Mouse (Mus musculus): ENCODE measurements around the gene Cxcr4. TPM values are rescaled to one million over a fixed set of nuclear protein-coding genes. Genes with fewer than 3 reads are reported as not detected.

Gene Cxcr4
- polyA plus RNA-seq, 1 experiment = 262 TPM

DNA sequence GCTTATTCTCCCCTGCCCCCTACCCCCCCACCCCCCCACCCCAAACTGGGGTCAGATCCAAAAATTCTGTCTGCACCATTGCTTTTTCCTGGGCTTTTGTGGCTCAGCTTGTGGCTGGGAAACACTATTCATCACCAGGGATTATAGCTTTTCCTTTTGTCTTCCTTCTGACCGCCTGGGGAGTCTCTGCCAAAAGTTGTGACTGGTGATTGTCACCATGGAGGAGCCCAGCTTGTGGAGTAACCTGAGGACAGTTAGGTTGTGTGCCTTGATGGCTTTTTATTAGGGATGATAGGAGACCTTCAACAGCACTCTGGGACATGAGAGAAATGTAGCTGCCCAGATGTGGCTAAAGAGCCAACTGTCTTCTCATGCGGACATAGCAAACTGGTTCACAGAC is 13.6 kb downstream of the Cxcr4 start:
- H3K27ac ChIP-seq (ENCODE audit: insufficient read depth, low read depth, low read length) = no peak overlapping the region
- peaks cover 3% of the 10 kb centered on the region; the same call in 1 of the 2 replicates for H3K4me1 ChIP-seq (ENCODE audit: control insufficient read depth, insufficient read depth, low read length)
- no peak for TF ChIP-seq CTCF (IDR thresholded peaks at IDR 0.05; ENCODE audit: low read depth, low read length)
- no peak for TF ChIP-seq POLR2A (IDR thresholded peaks at IDR 0.05; ENCODE audit: borderline replicate concordance, low read depth, low read length)
- H3K4me3 ChIP-seq (ENCODE audit: insufficient read depth, low read length) = no peak overlapping the region

GRCm38 (mm10) chr1:128575096-128575495 is 17.0 kb downstream of the Cxcr4 start:
- TF ChIP-seq CTCF (IDR thresholded peaks at IDR 0.05; ENCODE audit: low read depth, low read length) = no peak
- TF ChIP-seq POLR2A (IDR thresholded peaks at IDR 0.05; ENCODE audit: borderline replicate concordance, low read depth, low read length) = no peak
- no peak overlapping the region for H3K27ac ChIP-seq (ENCODE audit: insufficient read depth, low read depth, low read length)
- peaks cover 3% of the 10 kb centered on the region; the same call in 1 of the 2 replicates for H3K4me1 ChIP-seq (ENCODE audit: control insufficient read depth, insufficient read depth, low read length)
- H3K4me3 ChIP-seq (ENCODE audit: insufficient read depth, low read length) = no peak overlapping the region

- no peaks in the 10 kb centered on the region; the same call in 1 of the 2 replicates for H3K4me1 ChIP-seq (ENCODE audit: control insufficient read depth, insufficient read depth, low read length)
- TF ChIP-seq POLR2A (IDR thresholded peaks at IDR 0.05; ENCODE audit: borderline replicate concordance, low read depth, low read length) (no peak), CTCF (IDR thresholded peaks at IDR 0.05; ENCODE audit: low read depth, low read length) (no peak)
- no peak overlapping the region for H3K27ac ChIP-seq (ENCODE audit: insufficient read depth, low read depth, low read length)
- H3K4me3 ChIP-seq (ENCODE audit: insufficient read depth, low read length) = no peak overlapping the region
Observed at GRCm38 (mm10) chr1:128571033-128571432, 21.1 kb downstream of the Cxcr4 start.

GRCm38 (mm10) chr1:128569992-128570648 is 22.0 kb downstream of the Cxcr4 start:
- H3K4me1 ChIP-seq (ENCODE audit: control insufficient read depth, insufficient read depth, low read length) = no peaks in the 10 kb centered on the region; the same call in 1 of the 2 replicates
- H3K4me3 ChIP-seq (ENCODE audit: insufficient read depth, low read length) = no peak overlapping the region
- TF ChIP-seq POLR2A (IDR thresholded peaks at IDR 0.05; ENCODE audit: borderline replicate concordance, low read depth, low read length) (no peak), CTCF (IDR thresholded peaks at IDR 0.05; ENCODE audit: low read depth, low read length) (no peak)
- H3K27ac ChIP-seq (ENCODE audit: insufficient read depth, low read depth, low read length) = no peak overlapping the region

DNA sequence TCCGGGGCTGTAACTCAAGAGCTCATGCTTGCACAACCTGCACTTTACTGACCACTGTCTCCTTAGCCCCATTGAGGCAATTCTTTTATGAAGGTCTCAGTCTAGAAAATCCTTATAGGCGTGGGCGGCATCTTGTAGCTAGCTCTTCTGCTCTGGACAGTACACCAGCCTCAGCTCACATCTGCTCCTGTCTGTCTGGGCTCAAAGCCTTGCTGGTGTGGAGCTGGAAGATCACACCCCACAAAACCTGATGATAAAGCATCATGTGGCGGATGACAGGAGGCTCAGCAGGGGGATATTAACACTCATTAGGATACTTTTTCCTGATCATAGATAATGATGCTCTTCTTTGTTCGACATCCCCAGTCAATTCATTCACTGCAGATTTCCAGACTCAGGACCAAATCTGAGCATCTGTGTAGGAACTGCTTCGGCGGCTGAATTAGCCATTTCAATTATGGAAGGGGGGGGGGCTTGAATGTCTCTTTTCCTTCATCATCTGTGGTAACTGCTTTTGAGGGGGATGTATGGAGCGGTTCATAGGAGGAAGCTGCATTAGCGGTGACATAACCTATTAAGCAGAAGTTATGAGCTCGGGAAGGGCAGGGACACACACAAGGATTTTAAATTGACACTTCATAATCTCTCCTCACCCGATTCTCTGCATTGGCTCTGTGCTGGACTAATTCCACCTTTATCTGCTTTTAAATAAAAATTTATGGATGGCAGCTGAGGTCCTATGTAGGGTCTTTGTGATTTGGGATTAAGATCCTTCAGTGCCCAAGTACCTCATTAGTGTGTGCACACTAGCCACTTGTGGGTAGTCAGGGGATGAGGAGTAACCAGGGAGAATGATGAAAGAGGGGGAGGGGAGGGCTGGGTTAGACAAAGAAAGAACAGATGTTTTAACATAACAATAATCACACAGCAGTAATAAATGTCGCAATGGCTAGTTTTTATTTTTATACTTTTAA is 24.6 kb downstream of the Cxcr4 start:
- H3K4me3 ChIP-seq (ENCODE audit: insufficient read depth, low read length) = no peak overlapping the region
- TF ChIP-seq CTCF (IDR thresholded peaks at IDR 0.05; ENCODE audit: low read depth, low read length) (no peak), POLR2A (IDR thresholded peaks at IDR 0.05; ENCODE audit: borderline replicate concordance, low read depth, low read length) (no peak)

DNA sequence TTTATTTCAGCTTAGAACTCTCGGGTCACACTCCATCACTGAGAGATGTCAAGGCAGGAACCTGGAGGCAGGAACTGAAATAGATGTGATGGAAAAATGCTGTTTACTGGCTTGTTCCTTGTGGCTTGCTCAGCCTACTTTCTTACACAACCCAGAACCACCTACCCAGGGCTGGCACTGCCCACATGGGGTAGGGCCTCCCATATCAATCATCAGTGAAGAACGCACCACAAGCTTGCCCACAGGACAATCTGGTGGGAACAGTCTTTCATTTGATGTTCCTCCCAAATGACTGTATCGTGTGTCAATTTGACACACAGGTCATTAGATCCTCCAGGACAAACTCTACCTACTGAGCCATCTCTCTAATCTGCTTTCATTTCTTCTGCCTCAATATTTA is 28.2 kb downstream of the Cxcr4 start:
- H3K4me1 ChIP-seq (ENCODE audit: control insufficient read depth, insufficient read depth, low read length) = peaks cover 5% of the 10 kb centered on the region
- no peak for TF ChIP-seq CTCF (IDR thresholded peaks at IDR 0.05; ENCODE audit: low read depth, low read length)
- no peak for TF ChIP-seq POLR2A (IDR thresholded peaks at IDR 0.05; ENCODE audit: borderline replicate concordance, low read depth, low read length)

More for the DNA sequence above, 24.6 kb downstream of the Cxcr4 start:
- Histone ChIP-seq H3K4me1 (ENCODE audit: control insufficient read depth, insufficient read depth, low read length) (no peaks in the 10 kb centered on the region; the same call in 1 of the 2 replicates), H3K27ac (ENCODE audit: insufficient read depth, low read depth, low read length) (no peak overlapping the region)

DNA sequence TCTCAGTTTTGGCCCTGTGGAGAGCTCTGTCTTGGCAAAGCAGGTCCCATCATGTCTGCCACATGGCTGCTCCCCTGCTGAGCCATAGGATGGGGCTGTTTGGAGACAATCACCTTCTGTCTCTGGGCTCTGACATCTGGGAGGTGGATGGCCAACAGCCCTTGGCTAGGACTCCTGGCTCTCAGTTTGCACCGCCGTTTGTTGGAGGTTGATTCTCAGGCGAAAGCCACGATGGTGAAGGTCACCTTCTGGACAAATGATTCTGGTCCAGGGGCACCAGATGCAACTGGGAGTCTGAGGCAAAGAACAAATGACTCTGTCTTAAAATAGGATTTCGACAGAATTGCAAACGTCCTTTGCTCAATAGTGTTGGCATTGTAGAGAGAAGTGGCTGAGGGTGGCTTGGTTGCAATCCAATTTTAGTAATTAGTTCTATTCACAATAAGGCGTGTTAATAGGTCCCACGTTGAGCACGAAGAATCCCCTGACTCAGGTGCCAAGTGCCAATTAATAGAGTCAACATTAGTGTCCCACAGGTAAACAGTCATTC is 30.7 kb downstream of the Cxcr4 start:
- H3K4me1 ChIP-seq (ENCODE audit: control insufficient read depth, insufficient read depth, low read length) = peaks cover 5% of the 10 kb centered on the region
- no peak overlapping the region for H3K27ac ChIP-seq (ENCODE audit: insufficient read depth, low read depth, low read length)
- TF ChIP-seq CTCF (IDR thresholded peaks at IDR 0.05; ENCODE audit: low read depth, low read length) (no peak), POLR2A (IDR thresholded peaks at IDR 0.05; ENCODE audit: borderline replicate concordance, low read depth, low read length) (no peak)
- no peak overlapping the region for H3K4me3 ChIP-seq (ENCODE audit: insufficient read depth, low read length)

More for the DNA sequence above, 28.2 kb downstream of the Cxcr4 start:
- H3K27ac ChIP-seq (ENCODE audit: insufficient read depth, low read depth, low read length) = no peak overlapping the region
- H3K4me3 ChIP-seq (ENCODE audit: insufficient read depth, low read length) = no peak overlapping the region

DNA sequence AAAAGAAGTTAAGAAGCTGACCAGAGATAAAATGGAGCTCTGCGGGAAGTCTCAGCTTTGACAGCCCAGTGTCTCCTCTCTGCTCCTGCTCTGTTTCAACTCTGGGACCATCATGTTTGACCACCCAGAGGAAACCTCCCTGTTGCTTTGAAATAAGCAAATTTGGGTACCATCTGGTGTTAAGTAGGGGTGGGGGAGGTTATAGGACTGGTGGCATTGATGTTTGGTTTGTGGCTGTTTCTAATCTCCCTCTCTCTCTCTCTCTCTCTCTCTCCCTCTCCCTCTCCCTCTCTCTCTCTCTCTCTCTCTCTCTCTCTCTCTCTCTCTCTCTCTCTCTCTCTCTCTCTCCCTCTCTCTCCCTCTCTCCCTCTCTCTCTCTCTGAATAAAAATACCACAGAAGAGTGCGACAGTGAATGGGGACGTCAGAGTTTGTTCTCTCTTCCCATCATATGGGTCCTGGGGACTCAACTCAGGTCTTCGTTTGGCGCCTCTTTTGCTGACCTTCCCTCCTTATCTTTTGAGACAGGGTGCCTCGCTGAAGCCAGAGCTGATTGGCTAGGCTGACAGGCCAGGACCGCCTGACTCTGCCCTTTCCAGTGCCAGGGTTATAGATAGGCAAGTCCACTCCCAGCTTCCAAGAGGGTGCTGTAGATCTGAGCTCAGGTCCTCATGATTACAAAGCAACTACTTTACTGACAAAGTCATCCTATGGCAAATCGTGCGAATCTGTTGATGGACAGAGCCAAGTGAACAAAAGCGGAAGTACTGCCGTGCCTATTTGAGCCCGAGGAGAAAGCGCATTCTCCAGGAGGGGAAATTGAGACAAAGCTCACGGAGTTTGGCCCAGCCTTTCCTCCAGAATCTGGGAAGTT is 31.4 kb downstream of the Cxcr4 start:
- H3K4me1 ChIP-seq (ENCODE audit: control insufficient read depth, insufficient read depth, low read length) = peaks cover 5% of the 10 kb centered on the region
- no peak for TF ChIP-seq CTCF (IDR thresholded peaks at IDR 0.05; ENCODE audit: low read depth, low read length)
- no peak for TF ChIP-seq POLR2A (IDR thresholded peaks at IDR 0.05; ENCODE audit: borderline replicate concordance, low read depth, low read length)
- H3K4me3 ChIP-seq (ENCODE audit: insufficient read depth, low read length) = no peak overlapping the region
- no peak overlapping the region for H3K27ac ChIP-seq (ENCODE audit: insufficient read depth, low read depth, low read length)

- H3K4me1 ChIP-seq (ENCODE audit: control insufficient read depth, insufficient read depth, low read length) = peaks cover 5% of the 10 kb centered on the region
- TF ChIP-seq CTCF (IDR thresholded peaks at IDR 0.05; ENCODE audit: low read depth, low read length) = no peak
- H3K27ac ChIP-seq (ENCODE audit: insufficient read depth, low read depth, low read length) = no peak overlapping the region
- no peak overlapping the region for H3K4me3 ChIP-seq (ENCODE audit: insufficient read depth, low read length)
Observed at GRCm38 (mm10) chr1:128557953-128558352, 34.1 kb downstream of the Cxcr4 start.

Data from bone marrow macrophage, adult 2 months (primary cell).